Mouse (Mus musculus): ENCODE results near the gene Hdhd3. TPM values are rescaled to one million over a fixed set of nuclear protein-coding genes. Genes with fewer than 3 reads are reported as not detected.

Hdhd3 gene
- polyA plus RNA-seq, 1 experiment from 2014 or later: 12.8 TPM

GRCm38 (mm10) chr4:62519122-62519848 is 16.0 kb upstream of the Hdhd3 start:
- Histone ChIP-seq H3K4me1 (peaks cover 26% of the 10 kb centered on the region), H3K27ac (replicated peaks) (peak overlapping the region; percentile 80), H3K4me2 (replicated peaks) (peak overlapping the region; percentile 78), H3K4me3 (peak overlapping the region; percentile 71), H3K9ac (replicated peaks) (peak overlapping the region; percentile 77), H3K36me3 (peaks cover 15% of the 10 kb centered on the region; the same call in 1 of the 2 replicates), H3K9me3 (no peaks in the 10 kb centered on the region), H3K27me3 (no peaks in the 10 kb centered on the region)
- WGBS: 1% methylated on average over 26 of the region's 26 CpGs
- no peak; the same call in none of the 2 replicates for ATAC-seq (ENCODE audit: low FRiP score, low read depth)

GRCm38 (mm10) chr4:62518416-62519121 is 15.3 kb upstream of the Hdhd3 start:
- peaks cover 19% of the 10 kb centered on the region for H3K4me1 ChIP-seq
- 58% methylated on average over 13 of the region's 13 CpGs for WGBS
- peak overlapping the region; percentile 71 for H3K4me3 ChIP-seq
- H3K27ac ChIP-seq (replicated peaks): no peak overlapping the region; the same call in 1 of the 2 replicates
- peak overlapping the region; percentile 78 for H3K4me2 ChIP-seq (replicated peaks)
- peak overlapping the region; percentile 77 for H3K9ac ChIP-seq (replicated peaks)
- H3K9me3 ChIP-seq: no peaks in the 10 kb centered on the region
- ATAC-seq (ENCODE audit: low FRiP score, low read depth): 0 out of 2 replicates have a peak, but pooled peaks have one; percentile 12
- no peaks in the 10 kb centered on the region for H3K27me3 ChIP-seq
- H3K36me3 ChIP-seq: peaks cover 15% of the 10 kb centered on the region

- Histone ChIP-seq H3K9me3 (no peaks in the 10 kb centered on the region), H3K27me3 (no peaks in the 10 kb centered on the region), H3K36me3 (peaks cover 18% of the 10 kb centered on the region), H3K27ac (replicated peaks) (no peak overlapping the region), H3K9ac (replicated peaks) (peak overlapping the region; percentile 77; the same call in 1 of the 2 replicates), H3K4me2 (replicated peaks) (no peak overlapping the region; the same call in 1 of the 2 replicates), H3K4me3 (no peak overlapping the region), H3K4me1 (peaks cover 19% of the 10 kb centered on the region)
- WGBS: 85% methylated on average over 10 of the region's 10 CpGs
- ATAC-seq (ENCODE audit: low FRiP score, low read depth): no peak
Observed at GRCm38 (mm10) chr4:62517538-62518415, 14.5 kb upstream of the Hdhd3 start.

- no peak overlapping the region for H3K4me3 ChIP-seq
- peaks cover 19% of the 10 kb centered on the region for H3K4me1 ChIP-seq
- no peak overlapping the region for H3K9ac ChIP-seq (replicated peaks)
- H3K9me3 ChIP-seq: no peaks in the 10 kb centered on the region
- no peaks in the 10 kb centered on the region for H3K27me3 ChIP-seq
- H3K36me3 ChIP-seq: peaks cover 19% of the 10 kb centered on the region
- no peak overlapping the region for H3K4me2 ChIP-seq (replicated peaks)
- H3K27ac ChIP-seq (replicated peaks): no peak overlapping the region
- ATAC-seq (ENCODE audit: low FRiP score, low read depth): no peak
- WGBS: 93% methylated on average over 8 of the region's 8 CpGs
Observed at GRCm38 (mm10) chr4:62517046-62517445, 13.8 kb upstream of the Hdhd3 start.

GRCm38 (mm10) chr4:62516579-62516978 is 13.3 kb upstream of the Hdhd3 start:
- Histone ChIP-seq H3K27ac (replicated peaks) (no peak overlapping the region), H3K4me2 (replicated peaks) (no peak overlapping the region), H3K36me3 (peaks cover 24% of the 10 kb centered on the region), H3K4me1 (peaks cover 19% of the 10 kb centered on the region), H3K4me3 (no peak overlapping the region), H3K27me3 (no peaks in the 10 kb centered on the region), H3K9ac (replicated peaks) (no peak overlapping the region), H3K9me3 (no peaks in the 10 kb centered on the region)
- 97% methylated on average over 1 of the region's 1 CpGs for WGBS
- ATAC-seq (ENCODE audit: low FRiP score, low read depth): no peak

GRCm38 (mm10) chr4:62516079-62516478 is 12.8 kb upstream of the Hdhd3 start:
- Histone ChIP-seq H3K27me3 (no peaks in the 10 kb centered on the region), H3K4me3 (no peak overlapping the region), H3K9me3 (no peaks in the 10 kb centered on the region), H3K4me2 (replicated peaks) (no peak overlapping the region), H3K36me3 (peaks cover 29% of the 10 kb centered on the region), H3K27ac (replicated peaks) (no peak overlapping the region), H3K4me1 (peaks cover 19% of the 10 kb centered on the region), H3K9ac (replicated peaks) (no peak overlapping the region)
- WGBS: 60% methylated on average over 2 of the region's 2 CpGs
- ATAC-seq (ENCODE audit: low FRiP score, low read depth): no peak

- H3K4me2 ChIP-seq (replicated peaks): no peak overlapping the region
- no peak overlapping the region for H3K9ac ChIP-seq (replicated peaks)
- no peaks in the 10 kb centered on the region for H3K27me3 ChIP-seq
- no peak for ATAC-seq (ENCODE audit: low FRiP score, low read depth)
- H3K4me1 ChIP-seq: peaks cover 18% of the 10 kb centered on the region
- WGBS: 87% methylated on average over 3 of the region's 3 CpGs
- peaks cover 35% of the 10 kb centered on the region for H3K36me3 ChIP-seq
- no peak overlapping the region for H3K4me3 ChIP-seq
- H3K27ac ChIP-seq (replicated peaks): no peak overlapping the region
- no peaks in the 10 kb centered on the region for H3K9me3 ChIP-seq
Observed at GRCm38 (mm10) chr4:62515490-62515889, 12.2 kb upstream of the Hdhd3 start.

- Histone ChIP-seq H3K9me3 (no peaks in the 10 kb centered on the region), H3K4me2 (replicated peaks) (no peak overlapping the region)
- no peak for ATAC-seq (ENCODE audit: low FRiP score, low read depth)
Observed at GRCm38 (mm10) chr4:62514995-62515394, 11.7 kb upstream of the Hdhd3 start.

GRCm38 (mm10) chr4:62513998-62514506 is 10.8 kb upstream of the Hdhd3 start:
- H3K27ac ChIP-seq (replicated peaks): no peak overlapping the region
- H3K36me3 ChIP-seq: peaks cover 49% of the 10 kb centered on the region
- WGBS: 55% methylated on average over 11 of the region's 11 CpGs

More at GRCm38 (mm10) chr4:62514995-62515394, 11.7 kb upstream of the Hdhd3 start:
- H3K36me3 ChIP-seq: peaks cover 40% of the 10 kb centered on the region
- H3K4me3 ChIP-seq: no peak overlapping the region
- H3K27me3 ChIP-seq: no peaks in the 10 kb centered on the region
- H3K9ac ChIP-seq (replicated peaks): no peak overlapping the region
- H3K27ac ChIP-seq (replicated peaks): no peak overlapping the region
- WGBS: 96% methylated on average over 7 of the region's 7 CpGs
- H3K4me1 ChIP-seq: peaks cover 16% of the 10 kb centered on the region

GRCm38 (mm10) chr4:62509946-62510345 is 6.7 kb upstream of the Hdhd3 start:
- 94% methylated on average over 11 of the region's 11 CpGs for WGBS
- no peaks in the 10 kb centered on the region for H3K9me3 ChIP-seq
- peaks cover 62% of the 10 kb centered on the region for H3K36me3 ChIP-seq
- no peak overlapping the region for H3K4me3 ChIP-seq
- no peak overlapping the region for H3K4me2 ChIP-seq (replicated peaks)
- no peak overlapping the region for H3K27ac ChIP-seq (replicated peaks)
- H3K27me3 ChIP-seq: no peaks in the 10 kb centered on the region
- ATAC-seq (ENCODE audit: low FRiP score, low read depth): no peak
- no peaks in the 10 kb centered on the region for H3K4me1 ChIP-seq
- no peak overlapping the region for H3K9ac ChIP-seq (replicated peaks)

More at GRCm38 (mm10) chr4:62513998-62514506, 10.8 kb upstream of the Hdhd3 start:
- Histone ChIP-seq H3K27me3 (no peaks in the 10 kb centered on the region), H3K4me1 (peaks cover 14% of the 10 kb centered on the region), H3K4me3 (no peak overlapping the region), H3K4me2 (replicated peaks) (no peak overlapping the region), H3K9me3 (no peaks in the 10 kb centered on the region), H3K9ac (replicated peaks) (no peak overlapping the region)
- no peak for ATAC-seq (ENCODE audit: low FRiP score, low read depth)

- no peak overlapping the region for H3K4me2 ChIP-seq (replicated peaks)
- no peaks in the 10 kb centered on the region for H3K27me3 ChIP-seq
- no peak for ATAC-seq (ENCODE audit: low FRiP score, low read depth)
- WGBS: 93% methylated on average over 5 of the region's 5 CpGs
- H3K36me3 ChIP-seq: peaks cover 61% of the 10 kb centered on the region
- no peaks in the 10 kb centered on the region for H3K4me1 ChIP-seq
- H3K4me3 ChIP-seq: no peak overlapping the region
- no peak overlapping the region for H3K9ac ChIP-seq (replicated peaks)
- H3K9me3 ChIP-seq: no peaks in the 10 kb centered on the region
- no peak overlapping the region for H3K27ac ChIP-seq (replicated peaks)
Observed at GRCm38 (mm10) chr4:62508839-62509238, 5.6 kb upstream of the Hdhd3 start.

All from midbrain, embryonic 12.5 days (tissue).